Mouse (Mus musculus): Measurements from ENCODE around the gene Lrrc9. TPM values are rescaled to one million over a fixed set of nuclear protein-coding genes. Genes with fewer than 3 reads are reported as not detected.

Lrrc9 gene
- not detected for total RNA-seq (2023)

DNA sequence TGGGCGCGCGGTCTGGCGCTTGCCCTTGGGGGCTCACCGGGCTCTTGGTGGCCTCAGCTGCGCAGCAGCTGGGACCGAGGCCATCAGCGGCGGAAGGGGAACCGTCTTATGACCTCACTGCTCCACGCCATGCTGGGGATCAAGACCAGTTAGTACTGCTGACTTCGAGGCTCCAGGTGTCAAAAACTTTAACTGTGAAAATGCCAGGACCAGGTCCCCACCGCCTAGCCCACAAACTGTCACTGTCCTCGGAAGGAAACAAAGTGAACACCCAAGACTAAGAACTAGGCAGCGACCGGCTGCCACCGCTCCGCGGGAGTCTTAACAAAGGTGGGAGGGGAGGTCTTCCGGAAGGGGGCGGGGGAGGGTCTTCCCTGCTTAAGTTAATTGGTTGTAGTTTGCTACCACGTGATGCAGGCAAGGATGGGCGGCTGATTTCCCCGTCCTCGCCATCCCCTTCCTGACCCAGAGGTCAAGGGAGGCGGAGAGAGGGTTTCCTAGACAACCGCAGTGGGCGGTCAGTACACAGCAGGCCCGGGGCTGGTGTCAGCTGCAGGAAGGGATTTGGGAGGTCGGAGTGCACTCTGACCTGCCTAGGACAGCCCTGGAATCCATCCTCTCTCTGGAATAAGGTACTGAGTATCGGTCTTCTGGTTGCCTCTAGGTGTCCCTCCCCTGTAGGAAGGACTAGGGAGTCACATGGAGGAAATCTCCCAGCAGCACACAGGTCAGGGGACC lies at the start of gene Lrrc9:
TSS of gene Lrrc9 (plus strand) at position 28 of the 738 bp plus-strand sequence.

DNA sequence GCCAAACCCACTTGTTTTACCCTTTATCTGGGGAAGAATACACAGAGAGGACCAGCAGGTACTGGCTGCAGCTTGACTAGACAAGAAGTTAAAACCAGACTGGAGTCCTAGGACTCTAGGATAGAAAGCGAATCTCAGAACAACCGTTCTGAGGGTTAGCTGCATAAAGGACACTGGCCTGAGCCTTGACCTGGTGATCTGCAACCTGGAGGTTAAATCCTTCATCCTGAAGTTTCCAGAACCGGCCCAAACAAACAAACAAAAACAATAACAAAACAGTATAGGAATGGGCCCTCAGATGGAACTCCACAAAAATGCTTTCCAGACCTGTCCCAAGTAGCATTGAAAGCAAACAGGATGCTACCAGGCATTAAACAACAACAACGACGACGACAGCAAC lies 32.7 kb upstream of the Lrrc9 start, which contains the start of gene Rtn1:
TSS of gene Rtn1 (minus strand) at position 101 of the 400 bp plus-strand sequence.

DNA sequence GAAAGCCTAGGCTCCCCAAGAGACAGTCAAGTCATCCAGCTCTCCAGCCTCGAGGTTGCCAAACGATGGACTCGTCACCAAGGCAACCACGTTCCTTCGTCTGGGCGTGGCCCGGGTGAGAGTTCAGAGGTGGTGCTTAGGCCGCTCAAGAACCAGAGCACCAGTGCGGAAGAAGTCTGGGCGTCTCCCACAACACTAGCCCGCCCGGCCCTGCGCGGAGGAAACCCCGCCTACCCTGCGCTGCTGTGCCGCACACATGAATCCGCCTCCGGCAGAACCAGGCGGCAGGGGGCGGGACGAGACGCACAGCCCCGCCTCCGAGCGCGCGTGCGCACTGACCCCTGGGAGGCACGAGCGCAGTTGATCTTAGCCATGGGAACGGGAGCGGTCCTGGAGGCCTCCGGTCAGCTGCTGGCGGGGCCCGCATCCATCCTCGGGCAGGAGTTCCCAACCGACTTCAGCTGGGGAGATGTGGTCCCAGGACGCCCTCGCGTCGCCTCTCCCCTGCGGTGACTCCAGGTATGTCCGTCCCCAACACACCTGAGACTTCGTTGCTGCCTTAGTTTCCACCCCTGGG lies 94.4 kb downstream of the Lrrc9 start, which contains the start of gene Pcnx4:
TSS of gene Pcnx4 (plus strand) at position 363 of the 577 bp plus-strand sequence.

Other genes with a start within 250 kb of the Lrrc9 start
- 1 to 10 TPM in 1 of 2 experiments, under 1 TPM in 1; 0.56 to 1.2 TPM for gene Rtn1, start 32.8 kb upstream of the Lrrc9 start, total RNA-seq (2023)
- gene Pcnx4, start 94.5 kb downstream of the Lrrc9 start, total RNA-seq (2023) = under 1 TPM; 0.38 to 0.84 TPM
- under 1 TPM; 0.27 to 0.29 TPM for gene Gm4756, start 207.8 kb downstream of the Lrrc9 start, total RNA-seq (2023)
- gene Dhrs7, start 223.0 kb downstream of the Lrrc9 start, total RNA-seq (2023) = 100 to 1,000 TPM; 243 to 271 TPM